Mouse (Mus musculus): ENCODE measurements at regions not wholly inside any gene's neighbourhood (a gene's known extent, or its start where the extent isn't known, plus 50 kb on each side); places are given as distances from the start of the nearest gene placed in this dataset.

GRCm38 (mm10) chr13:5211659-5212058 is 602.7 kb upstream of the Akr1e1 start:
- no peak for DNase-seq (ENCODE audit: low spot score in 2 of 2)

- DNase-seq (ENCODE audit: low spot score in 2 of 2) = no peak
These were observed 620.5 kb upstream of the Akr1e1 start for GRCm38 (mm10) chr13:5229476-5229875.

GRCm38 (mm10) chr13:5234232-5234631 is 625.3 kb upstream of the Akr1e1 start:
- DNase-seq (ENCODE audit: low spot score in 2 of 2) = no peak

- DNase-seq (ENCODE audit: low spot score in 2 of 2) = no peak
These were observed 625.9 kb upstream of the Klf6 start for GRCm38 (mm10) chr13:5235391-5235790.

GRCm38 (mm10) chr13:5240541-5240940 is 620.7 kb upstream of the Klf6 start:
- no peak for DNase-seq (ENCODE audit: low spot score in 2 of 2)

- DNase-seq (ENCODE audit: low spot score in 2 of 2) = no peak
These were observed 618.5 kb upstream of the Klf6 start for GRCm38 (mm10) chr13:5242782-5243181.

- DNase-seq (ENCODE audit: low spot score in 2 of 2) = peak; percentile 20 to 25
These were observed 612.5 kb upstream of the Klf6 start for GRCm38 (mm10) chr13:5248671-5249391.

GRCm38 (mm10) chr13:5257891-5258660 is 603.2 kb upstream of the Klf6 start:
- no peak for DNase-seq (ENCODE audit: low spot score in 2 of 2)

GRCm38 (mm10) chr13:5259760-5260159 is 601.5 kb upstream of the Klf6 start:
- DNase-seq (ENCODE audit: low spot score in 2 of 2) = no peak

GRCm38 (mm10) chr13:5272506-5273192 is 588.6 kb upstream of the Klf6 start:
- DNase-seq (ENCODE audit: low spot score in 2 of 2) = no peak

- DNase-seq (ENCODE audit: low spot score in 2 of 2) = no peak
These were observed 584.7 kb upstream of the Klf6 start for GRCm38 (mm10) chr13:5276564-5276963.

- no peak for DNase-seq (ENCODE audit: low spot score in 2 of 2)
These were observed 571.4 kb upstream of the Klf6 start for GRCm38 (mm10) chr13:5289753-5290449.

GRCm38 (mm10) chr13:5302141-5302540 is 559.1 kb upstream of the Klf6 start:
- peak; percentile 1 to 28 for DNase-seq (ENCODE audit: low spot score in 2 of 2)

GRCm38 (mm10) chr13:5306688-5307087 is 554.6 kb upstream of the Klf6 start:
- no peak for DNase-seq (ENCODE audit: low spot score in 2 of 2)

GRCm38 (mm10) chr13:5313297-5313696 is 548.0 kb upstream of the Klf6 start:
- no peak for DNase-seq (ENCODE audit: low spot score in 2 of 2)

- no peak for DNase-seq (ENCODE audit: low spot score in 2 of 2)
These were observed 546.3 kb upstream of the Klf6 start for GRCm38 (mm10) chr13:5315011-5315410.

- no peak for DNase-seq (ENCODE audit: low spot score in 2 of 2)
These were observed 543.1 kb upstream of the Klf6 start for GRCm38 (mm10) chr13:5317941-5318856.

GRCm38 (mm10) chr13:5345712-5346111 is 515.6 kb upstream of the Klf6 start:
- no peak for DNase-seq (ENCODE audit: low spot score in 2 of 2)

GRCm38 (mm10) chr13:5347503-5348469 is 513.5 kb upstream of the Klf6 start:
- peak in 1 of 2 experiments; percentile 15 for DNase-seq (ENCODE audit: low spot score in 2 of 2)

Data from right cerebral cortex, postnatal 36 days (tissue).